Mouse (Mus musculus): Measurements from ENCODE around the gene Ddi2. TPM values are rescaled to one million over a fixed set of nuclear protein-coding genes. Genes with fewer than 3 reads are reported as not detected.

The Ddi2 gene
- total RNA-seq, 2 experiments from 2014 or later, result 31.6 to 33.2 TPM

Other genes with a start within 250 kb of the Ddi2 start
- gene Spen, start 184.8 kb downstream of the Ddi2 start, total RNA-seq (2021), result 10 to 100 TPM; 27.0 to 28.6 TPM
- 100 to 1,000 TPM; 233 to 291 TPM for gene Fblim1, start 117.3 kb downstream of the Ddi2 start, total RNA-seq (2021)
- 10 to 100 TPM; 18.7 to 20.7 TPM for gene Tmem82, start 104.8 kb downstream of the Ddi2 start, total RNA-seq (2021)
- 100 to 1,000 TPM; 109 to 132 TPM for gene Slc25a34, start 99.6 kb downstream of the Ddi2 start, total RNA-seq (2021)
- 100 to 1,000 TPM; 100 to 102 TPM for gene Plekhm2, start 58.5 kb downstream of the Ddi2 start, total RNA-seq (2021)
- under 1 TPM in 1 of 2 experiments, not detected in 1; 0.92 TPM for gene Rsc1a1, start 37.8 kb downstream of the Ddi2 start, total RNA-seq (2021)
- under 1 TPM; 0.25 to 0.59 TPM for gene Agmat, start 23.3 kb upstream of the Ddi2 start, total RNA-seq (2021)
- gene Dnajc16, start 67.5 kb upstream of the Ddi2 start, total RNA-seq (2021), result 10 to 100 TPM; 22.8 to 23.4 TPM
- gene Casp9, start 70.2 kb upstream of the Ddi2 start, total RNA-seq (2021), result 1 to 10 TPM; 6.6 to 8.1 TPM
- gene Cela2a, start 102.7 kb upstream of the Ddi2 start, total RNA-seq (2021), result not detected
- gene Ctrc, start 122.9 kb upstream of the Ddi2 start, total RNA-seq (2021), result not detected
- gene Efhd2, start 151.5 kb upstream of the Ddi2 start, total RNA-seq (2021), result 10 to 100 TPM; 21.7 to 22.8 TPM